Mouse (Mus musculus) hindbrain, embryonic 16.5 days (tissue): Measurements from ENCODE around the gene Ston1. TPM values are rescaled to one million over a fixed set of nuclear protein-coding genes. Genes with fewer than 3 reads are reported as not detected.

ENCODE experiments used
- ATAC-seq: fragments of 200-750 bp; cut with Nextera tagmentation; 2 replicates; pipeline ENCODE4 v1.8.0; 2017; ENCODE audit warnings: moderate TSS enrichment, moderate library complexity
- H3K27ac ChIP-seq: fragments of 300-500 bp; sonication (generic); 2 replicates; pipeline ENCODE4 v1.5.1; 2014; ENCODE audit warnings: low read depth, mild to moderate bottlenecking, control low read depth, low read length, moderate library complexity
- H3K27me3 ChIP-seq: fragments of 300-500 bp; sonication (generic); replicated peaks from 2 replicates; pipeline ENCODE4 v1.6.1; 2014; ENCODE audit warnings: low read length; ENCODE audit not compliant: control insufficient read depth, insufficient read depth
- H3K36me3 ChIP-seq: fragments of 300-500 bp; sonication (generic); 2 replicates; pipeline ENCODE4 v1.6.1; 2014; ENCODE audit warnings: mild to moderate bottlenecking, low read length, moderate library complexity, mixed read lengths; ENCODE audit not compliant: control insufficient read depth, insufficient read depth
- H3K4me1 ChIP-seq: fragments of 300-500 bp; sonication (generic); 2 replicates; pipeline ENCODE4 v1.6.1; 2014; ENCODE audit warnings: low read depth, low read length; ENCODE audit not compliant: control insufficient read depth, insufficient read depth
- H3K4me2 ChIP-seq: fragments of 300-500 bp; sonication (generic); 2 replicates; pipeline ENCODE4 v1.6.1; 2014; ENCODE audit warnings: mild to moderate bottlenecking, low read length, control low read depth, moderate library complexity
- H3K4me3 ChIP-seq: fragments of 300-500 bp; sonication (generic); 2 replicates; pipeline ENCODE4 v1.5.1; 2014; ENCODE audit warnings: mild to moderate bottlenecking, low read length, control low read depth, moderate library complexity
- H3K9ac ChIP-seq: fragments of 300-500 bp; sonication (generic); 2 replicates; pipeline ENCODE4 v1.6.1; 2014; ENCODE audit warnings: low read depth, mild to moderate bottlenecking, control low read depth, low read length, moderate library complexity
- H3K9me3 ChIP-seq: fragments of 300-500 bp; sonication (generic); 2 replicates; pipeline ENCODE4 v1.6.1; 2014; ENCODE audit warnings: mild to moderate bottlenecking, low read length, moderate library complexity; ENCODE audit not compliant: control insufficient read depth
- WGBS: fragments of 180-500 bp; shearing (Covaris S2); extraction: QIAGEN DNeasy Blood & Tissue Kit; methylation state at CpG from one replicate; pipeline ENCODE4 v1.1.7; 2014; 5-methylcytosine and 5-hydroxymethylcytosine counted together
- polyA plus RNA-seq: library from polyadenylated mRNA; unstranded; fragments of >200 nt; fragmentation: Nextera tagmentation; extraction: Ambion mirVana; gene quantifications from 2 replicates; pipeline ENCODE4 v1.2.1, GENCODE M21; 2015

The Ston1 gene
- polyA plus RNA-seq, 1 experiment from 2014 or later: 2.1 TPM

DNA sequence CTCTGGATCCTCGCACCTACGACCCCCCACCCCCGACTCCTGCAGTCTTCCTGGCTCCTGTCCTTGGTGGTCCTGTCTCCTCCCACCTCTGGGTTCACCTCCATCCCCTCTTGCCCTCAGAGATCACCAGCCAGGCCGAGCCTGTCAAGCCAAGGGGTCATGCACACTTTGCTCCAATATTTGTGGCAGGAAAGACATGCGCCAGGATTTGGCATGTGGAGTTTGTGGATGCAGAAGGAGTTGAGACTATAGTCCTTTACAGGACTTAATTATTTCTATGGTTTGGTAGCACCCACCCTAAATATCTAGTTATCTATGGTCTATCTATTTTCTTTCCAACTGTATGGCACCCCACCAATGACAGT, 554 bp downstream of the Ston1 start:
- H3K9ac ChIP-seq: peak overlapping the region; percentile 68
- peaks cover 2% of the 10 kb centered on the region; the same call in 1 of the 2 replicates for H3K4me1 ChIP-seq
- peak overlapping the region; percentile 49 for H3K4me3 ChIP-seq
- no peaks in the 10 kb centered on the region for H3K9me3 ChIP-seq
- H3K27me3 ChIP-seq: no peaks in the 10 kb centered on the region
- ATAC-seq: no peak
- H3K4me2 ChIP-seq: peak overlapping the region; percentile 77
- no peaks in the 10 kb centered on the region for H3K36me3 ChIP-seq
- peak overlapping the region; percentile 70; the same call in 1 of the 2 replicates for H3K27ac ChIP-seq
- 10% methylated on average over 5 of the region's 5 CpGs for WGBS

DNA sequence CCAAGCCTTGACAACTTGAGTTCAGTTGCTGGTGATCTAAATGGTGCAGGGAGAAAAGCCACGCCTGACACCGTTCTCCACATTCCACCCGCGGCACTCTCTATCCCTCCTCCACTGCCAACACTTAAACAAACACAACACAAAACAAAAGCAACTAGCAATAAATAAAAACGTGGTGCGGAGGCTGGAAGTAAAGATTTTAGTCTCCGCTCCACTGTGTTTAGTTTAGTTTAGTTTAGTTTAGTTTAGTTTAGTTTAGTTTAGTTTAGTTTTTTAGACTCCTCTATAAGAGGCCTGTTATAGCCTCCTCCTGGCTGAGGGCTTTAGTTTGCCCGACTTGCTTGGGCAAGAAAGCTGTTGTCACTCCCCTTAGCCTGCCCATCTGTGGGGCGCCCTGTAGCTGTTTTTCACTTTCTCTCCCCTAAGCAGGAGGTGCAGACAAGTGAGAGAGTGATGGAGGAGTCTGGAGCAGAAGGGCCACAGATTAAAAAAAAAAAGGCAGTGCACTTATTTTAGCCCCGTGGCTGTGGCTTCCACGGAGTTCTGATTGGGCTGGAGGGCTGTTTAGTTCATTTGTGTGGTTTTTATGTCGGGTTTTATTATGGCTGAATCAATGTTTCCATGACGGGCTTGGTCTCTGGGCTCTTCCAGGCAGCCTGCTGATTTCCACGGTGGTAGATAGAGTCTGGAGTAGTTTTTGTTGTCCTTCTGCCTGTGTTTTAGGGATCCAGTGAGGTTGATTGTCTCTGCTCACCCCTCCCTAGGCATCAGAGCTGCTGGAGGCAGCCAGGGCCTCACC, 1.3 kb downstream of the Ston1 start:
- peak overlapping the region; percentile 77 for H3K4me2 ChIP-seq
- peak overlapping the region; percentile 47 for H3K9ac ChIP-seq
- WGBS: 20% methylated on average over 14 of the region's 14 CpGs
- peaks cover 2% of the 10 kb centered on the region; the same call in 1 of the 2 replicates for H3K4me1 ChIP-seq
- no peaks in the 10 kb centered on the region for H3K27me3 ChIP-seq
- H3K27ac ChIP-seq: peak overlapping the region; percentile 25; the same call in 1 of the 2 replicates
- no peak overlapping the region for H3K4me3 ChIP-seq
- ATAC-seq: no peak
- no peaks in the 10 kb centered on the region for H3K9me3 ChIP-seq
- no peaks in the 10 kb centered on the region for H3K36me3 ChIP-seq

DNA sequence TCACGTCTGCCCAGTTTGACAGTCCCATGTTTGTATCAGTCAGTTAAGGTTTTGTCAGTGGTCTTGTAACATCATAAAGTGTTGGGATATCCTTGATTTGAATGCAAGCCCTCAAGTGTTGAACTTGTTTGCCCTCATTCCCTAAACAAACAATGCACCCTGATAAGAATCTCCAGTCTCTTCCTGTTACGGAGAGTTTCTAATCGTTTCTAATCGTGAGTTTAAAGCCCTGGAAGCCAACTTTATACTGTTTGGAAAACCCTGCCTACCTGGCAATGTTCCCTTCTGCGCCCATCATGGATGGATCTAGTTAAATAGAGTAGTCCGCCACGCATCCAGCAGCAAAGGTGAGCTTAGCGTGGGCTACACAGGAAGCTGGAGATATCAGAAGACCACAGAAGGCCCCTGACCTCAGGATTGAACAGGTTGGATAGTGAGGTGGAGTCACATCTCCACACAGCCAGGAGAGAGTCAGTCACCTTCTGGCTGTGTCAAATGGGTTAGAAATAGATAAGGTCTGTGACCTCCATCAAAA, 3.1 kb downstream of the Ston1 start:
- Histone ChIP-seq H3K4me1 (peaks cover 2% of the 10 kb centered on the region; the same call in 1 of the 2 replicates), H3K27ac (no peak overlapping the region), H3K4me2 (no peak overlapping the region), H3K36me3 (no peaks in the 10 kb centered on the region), H3K9ac (no peak overlapping the region), H3K9me3 (no peaks in the 10 kb centered on the region), H3K27me3 (no peaks in the 10 kb centered on the region), H3K4me3 (no peak overlapping the region)
- 89% methylated on average over 8 of the region's 8 CpGs for WGBS
- no peak for ATAC-seq

DNA sequence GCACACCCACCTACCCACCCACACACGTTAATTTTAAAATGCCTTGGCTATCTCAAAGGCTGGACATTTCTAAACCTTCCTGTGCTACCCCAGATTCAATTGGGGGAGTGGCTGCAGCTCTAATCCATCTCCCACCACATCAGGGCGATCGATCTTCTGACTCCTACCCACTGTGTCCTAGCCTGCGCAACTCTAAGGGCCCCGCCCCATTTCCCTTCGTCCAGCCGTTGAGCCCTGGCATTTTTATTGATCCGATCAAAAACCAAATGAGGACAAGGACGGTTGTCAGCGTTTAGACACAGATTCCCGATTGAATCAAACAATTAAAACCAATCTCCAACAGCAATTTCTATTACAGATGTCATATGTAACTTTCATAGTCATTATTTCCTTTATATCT, 6.5 kb downstream of the Ston1 start:
- no peak overlapping the region for H3K27ac ChIP-seq
- no peaks in the 10 kb centered on the region for H3K36me3 ChIP-seq
- no peaks in the 10 kb centered on the region for H3K27me3 ChIP-seq
- H3K9ac ChIP-seq: no peak overlapping the region
- 87% methylated on average over 11 of the region's 11 CpGs for WGBS
- no peak overlapping the region for H3K4me2 ChIP-seq
- no peaks in the 10 kb centered on the region for H3K9me3 ChIP-seq
- peaks cover 2% of the 10 kb centered on the region; the same call in 1 of the 2 replicates for H3K4me1 ChIP-seq
- no peak overlapping the region for H3K4me3 ChIP-seq
- no peak for ATAC-seq

DNA sequence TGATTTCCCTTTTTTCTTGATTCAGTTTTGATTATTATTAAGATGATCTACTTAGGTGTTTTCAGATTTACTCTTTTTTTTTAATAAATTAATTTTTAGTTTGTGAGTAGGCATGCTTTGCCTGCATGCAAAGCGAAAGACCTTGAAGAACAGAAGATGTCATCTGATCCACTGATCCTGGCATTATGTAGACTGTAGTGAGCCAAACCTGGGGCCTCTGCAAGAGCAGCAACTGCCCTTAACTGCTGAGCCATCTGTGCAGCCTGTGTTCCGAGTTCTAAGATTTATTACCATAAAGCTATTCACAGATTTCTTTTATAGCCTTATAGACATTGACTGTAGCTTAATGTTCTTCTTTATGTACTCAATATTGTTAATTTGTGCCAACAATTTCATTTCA, 8.6 kb downstream of the Ston1 start:
- Histone ChIP-seq H3K9me3 (no peaks in the 10 kb centered on the region), H3K4me1 (no peaks in the 10 kb centered on the region), H3K27ac (no peak overlapping the region), H3K27me3 (no peaks in the 10 kb centered on the region), H3K36me3 (no peaks in the 10 kb centered on the region), H3K9ac (no peak overlapping the region), H3K4me2 (no peak overlapping the region), H3K4me3 (no peak overlapping the region)
- no peak for ATAC-seq
- 75% methylated on average over 2 of the region's 2 CpGs for WGBS

DNA sequence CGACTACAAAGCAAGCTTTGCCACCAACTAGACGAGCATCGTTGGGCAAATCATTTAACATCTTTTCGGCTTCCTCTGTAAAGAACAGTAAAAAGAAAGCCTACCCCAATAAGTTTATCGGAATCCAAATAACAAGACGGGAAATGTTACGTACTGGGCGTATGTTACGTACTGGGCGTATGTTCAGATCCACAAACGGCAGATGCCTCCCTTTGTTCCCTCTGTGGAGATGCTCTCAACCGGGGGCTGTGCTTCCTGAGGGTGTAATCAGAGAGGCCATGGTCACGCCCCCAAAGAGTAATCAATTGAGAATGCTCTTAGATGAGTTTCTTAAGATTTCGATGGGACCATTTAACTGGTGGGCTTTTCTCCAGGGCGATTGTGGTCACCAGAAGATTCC, 11.9 kb downstream of the Ston1 start:
- H3K4me2 ChIP-seq: no peak overlapping the region
- no peaks in the 10 kb centered on the region for H3K27me3 ChIP-seq
- ATAC-seq: no peak
- WGBS: 77% methylated on average over 15 of the region's 15 CpGs
- H3K9ac ChIP-seq: no peak overlapping the region
- H3K36me3 ChIP-seq: no peaks in the 10 kb centered on the region
- no peaks in the 10 kb centered on the region for H3K4me1 ChIP-seq
- no peak overlapping the region for H3K4me3 ChIP-seq
- no peak overlapping the region for H3K27ac ChIP-seq
- H3K9me3 ChIP-seq: no peaks in the 10 kb centered on the region

DNA sequence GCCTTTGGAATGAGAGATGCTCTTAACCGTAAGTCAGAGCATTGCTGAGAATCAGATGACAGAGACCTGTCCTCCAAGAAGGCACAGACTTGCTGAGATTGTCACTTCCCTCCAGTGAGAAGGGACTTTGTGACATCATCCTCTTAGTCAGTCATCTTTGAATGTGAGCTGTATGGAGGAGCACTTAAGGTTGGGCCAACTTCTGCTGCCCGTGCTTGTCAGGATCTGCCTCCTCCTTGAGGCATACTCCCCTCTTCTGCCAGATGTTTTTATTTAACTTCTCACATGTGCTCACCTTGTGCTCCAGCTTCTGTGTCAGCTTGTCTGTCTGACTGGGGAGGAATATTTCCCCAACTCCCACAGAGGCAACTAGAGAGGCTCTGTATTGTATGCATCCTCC, 13.6 kb downstream of the Ston1 start:
- WGBS: 86% methylated on average over 2 of the region's 2 CpGs

DNA sequence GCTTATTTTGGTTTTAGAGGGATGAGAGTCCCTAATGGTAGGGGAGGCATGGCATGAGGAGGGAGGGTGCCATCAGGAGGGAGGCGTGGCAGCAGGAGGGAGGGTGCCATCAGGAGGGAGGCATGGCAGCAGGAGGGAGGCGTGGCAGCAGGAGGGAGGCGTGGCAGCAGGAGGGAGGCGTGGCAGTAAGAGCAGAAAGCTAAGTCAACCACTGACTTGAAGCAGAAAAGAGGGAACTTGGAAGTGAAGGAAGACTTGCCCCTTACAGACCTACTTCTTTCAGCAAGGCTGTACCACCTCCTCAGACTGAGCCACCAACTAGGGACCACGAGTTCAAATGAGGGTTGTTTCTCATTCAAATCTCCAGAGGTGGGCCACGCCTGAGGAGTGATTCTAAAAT, 15.7 kb downstream of the Ston1 start:
- WGBS: 55% methylated on average over 6 of the region's 6 CpGs
- H3K4me3 ChIP-seq: no peak overlapping the region
- H3K4me1 ChIP-seq: no peaks in the 10 kb centered on the region
- no peak overlapping the region for H3K4me2 ChIP-seq
- H3K27me3 ChIP-seq: no peaks in the 10 kb centered on the region
- H3K27ac ChIP-seq: no peak overlapping the region
- H3K9ac ChIP-seq: no peak overlapping the region
- ATAC-seq: no peak
- H3K36me3 ChIP-seq: no peaks in the 10 kb centered on the region
- no peaks in the 10 kb centered on the region for H3K9me3 ChIP-seq

More for the DNA sequence above, 13.6 kb downstream of the Ston1 start:
- Histone ChIP-seq H3K27ac (no peak overlapping the region), H3K9ac (no peak overlapping the region), H3K4me2 (no peak overlapping the region), H3K36me3 (no peaks in the 10 kb centered on the region), H3K4me1 (no peaks in the 10 kb centered on the region), H3K27me3 (no peaks in the 10 kb centered on the region), H3K4me3 (no peak overlapping the region), H3K9me3 (no peaks in the 10 kb centered on the region)
- no peak for ATAC-seq

DNA sequence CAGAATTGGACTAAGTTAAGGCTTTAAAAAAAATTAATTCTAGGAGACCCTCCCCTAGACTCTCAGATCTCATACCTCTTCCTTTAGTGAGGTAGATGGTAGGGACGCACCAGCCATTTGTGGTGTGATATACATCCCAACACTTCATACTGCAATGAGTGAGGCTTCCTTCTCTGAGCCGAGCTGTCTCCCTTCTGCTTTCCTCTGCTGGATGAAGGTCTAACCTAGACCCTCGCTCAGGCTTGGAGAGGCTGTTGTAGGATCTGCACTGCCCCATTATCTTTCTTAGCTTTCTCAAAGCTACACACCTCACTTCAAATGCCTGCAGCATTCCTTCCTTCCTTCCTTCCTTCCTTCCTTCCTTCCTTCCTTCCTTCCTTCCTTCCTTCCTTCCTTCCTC, 16.2 kb downstream of the Ston1 start:
- no peak for ATAC-seq
- no peak overlapping the region for H3K9ac ChIP-seq
- H3K27ac ChIP-seq: no peak overlapping the region
- no peaks in the 10 kb centered on the region for H3K36me3 ChIP-seq
- H3K4me3 ChIP-seq: no peak overlapping the region
- WGBS: 100% methylated on average over 3 of the region's 3 CpGs
- no peaks in the 10 kb centered on the region for H3K9me3 ChIP-seq
- H3K27me3 ChIP-seq: no peaks in the 10 kb centered on the region
- H3K4me1 ChIP-seq: no peaks in the 10 kb centered on the region
- no peak overlapping the region for H3K4me2 ChIP-seq
